8 mouse cellular contexts compared by ENCODE assay signal in genomic region chr2:127521172-127522005, GRCm38 (mm10). TPM values are rescaled to one million over a fixed set of nuclear protein-coding genes. Genes with fewer than 3 reads are reported as not detected.
DNase-seq lines count a peak whose midpoint lies in the region; ATAC-seq and TF ChIP-seq lines count a peak whose summit lies in the region.

No protein-coding gene starts in this region.

- H3K4me2 ChIP-seq in intestine, embryonic 16.5 days (ENCODE audit: low read depth, low read length) = peak overlapping the region; percentile 50
- peak overlapping the region; percentile 27 for H3K4me2 ChIP-seq in liver, embryonic 12.5 days

- no peak for TF ChIP-seq CTCF in E14TG2a.4 (conservative IDR thresholded peaks at IDR 0.05; ENCODE audit: low read length)

- peaks cover 27% of the 10 kb centered on the region for H3K27me3 ChIP-seq in E14TG2a.4 (ENCODE audit: insufficient read depth, low read length)
- peaks cover 14% of the 10 kb centered on the region; the same call in 1 of the 2 replicates for H3K27me3 ChIP-seq in forebrain, embryonic 10.5 days (ENCODE audit: poor library complexity, severe bottlenecking)
- no peaks in the 10 kb centered on the region for H3K27me3 ChIP-seq in intestine, embryonic 16.5 days (replicated peaks; ENCODE audit: control insufficient read depth, insufficient read depth, low read length)
- H3K27me3 ChIP-seq in liver, embryonic 12.5 days (replicated peaks) = peaks cover 35% of the 10 kb centered on the region

- DNase-seq in ZHBTc4 (ENCODE audit: low read depth, low spot score) = peak; percentile 28
- DNase-seq in forebrain, embryonic 10.5 days (ENCODE audit: extremely low spot score, low spot score) = peak; percentile 34
- DNase-seq in retina, postnatal 7 days (ENCODE audit: low read depth, low spot score) = peak; percentile 27
- DNase-seq in thymus, postnatal 36 days = no peak
- no peak for DNase-seq in thymus, postnatal 0 days (ENCODE audit: low spot score)

- H3K4me3 ChIP-seq in E14TG2a.4 (replicated peaks; ENCODE audit: low read length) = peak overlapping the region; percentile 75
- H3K4me3 ChIP-seq in forebrain, embryonic 10.5 days = peak overlapping the region; percentile 55
- H3K4me3 ChIP-seq in intestine, embryonic 16.5 days (ENCODE audit: low read length) = peak overlapping the region; percentile 38
- 0 out of 2 replicates have a peak overlapping the region, but pooled peaks have one; percentile 5 for H3K4me3 ChIP-seq in liver, embryonic 12.5 days

- H3K9me3 ChIP-seq in E14TG2a.4 (ENCODE audit: low read length) = no peaks in the 10 kb centered on the region
- no peaks in the 10 kb centered on the region for H3K9me3 ChIP-seq in forebrain, embryonic 10.5 days
- H3K9me3 ChIP-seq in intestine, embryonic 16.5 days (ENCODE audit: control insufficient read depth, low read length) = no peaks in the 10 kb centered on the region
- H3K9me3 ChIP-seq in liver, embryonic 12.5 days (replicated peaks) = no peaks in the 10 kb centered on the region

- no peaks in the 10 kb centered on the region for H3K36me3 ChIP-seq in E14TG2a.4 (ENCODE audit: insufficient read depth, low read length)
- H3K36me3 ChIP-seq in forebrain, embryonic 10.5 days (replicated peaks) = no peaks in the 10 kb centered on the region
- H3K36me3 ChIP-seq in intestine, embryonic 16.5 days (ENCODE audit: control insufficient read depth, insufficient read depth, low read length) = no peaks in the 10 kb centered on the region
- H3K36me3 ChIP-seq in liver, embryonic 12.5 days = no peaks in the 10 kb centered on the region

- peak; percentile 77 for ATAC-seq in intestine, embryonic 16.5 days
- no peak for ATAC-seq in liver, embryonic 12.5 days

- under 1% methylated on average over 18 of the region's 18 CpGs for WGBS in forebrain, embryonic 10.5 days
- 4% methylated on average over 18 of the region's 18 CpGs for WGBS in intestine, embryonic 16.5 days
- 6% methylated on average over 18 of the region's 18 CpGs for WGBS in liver, embryonic 12.5 days (ENCODE audit: insufficient replicate concordance)

- peaks cover 22% of the 10 kb centered on the region for H3K4me1 ChIP-seq in E14TG2a.4 (replicated peaks; ENCODE audit: low read depth, low read length)
- H3K4me1 ChIP-seq in forebrain, embryonic 10.5 days = peaks cover 59% of the 10 kb centered on the region
- peaks cover 4% of the 10 kb centered on the region; the same call in 1 of the 2 replicates for H3K4me1 ChIP-seq in intestine, embryonic 16.5 days (ENCODE audit: control insufficient read depth, insufficient read depth, low read length)
- H3K4me1 ChIP-seq in liver, embryonic 12.5 days = peaks cover 15% of the 10 kb centered on the region; the same call in 1 of the 2 replicates

- H3K9ac ChIP-seq in intestine, embryonic 16.5 days (ENCODE audit: low read depth, low read length) = peak overlapping the region; percentile 52; the same call in 1 of the 2 replicates
- no peak overlapping the region for H3K9ac ChIP-seq in liver, embryonic 12.5 days

- peak overlapping the region; percentile 83 for H3K27ac ChIP-seq in forebrain, embryonic 10.5 days
- H3K27ac ChIP-seq in intestine, embryonic 16.5 days (ENCODE audit: low read length) = no peak overlapping the region
- no peak overlapping the region for H3K27ac ChIP-seq in liver, embryonic 12.5 days

RNA-seq across cellular contexts. Expression of gene Kcnip3, which starts 0.5 kb away (rescaled TPM):
- 2.1 TPM in 2 replicates for polyA plus RNA-seq in forebrain, embryonic 10.5 days (2016; fragmentation: Nextera tagmentation; extraction: Ambion mirVana)
- 3.4 and 4.0 TPM in 2 replicates for polyA plus RNA-seq in intestine, embryonic 16.5 days (2015; fragmentation: Nextera tagmentation; extraction: Ambion mirVana)
- 0.70 and 0.72 TPM in 2 replicates for polyA plus RNA-seq in liver, embryonic 12.5 days (2016; fragmentation: Nextera tagmentation; extraction: Ambion mirVana)
- 2.2 and 2.8 TPM in 2 replicates for polyA plus RNA-seq in thymus, postnatal 0 days (2015; fragmentation: Nextera tagmentation; extraction: Ambion mirVana)

RNA-seq across cellular contexts. Expression of gene Prom2, which starts 19.9 kb away (rescaled TPM):
- polyA plus RNA-seq in forebrain, embryonic 10.5 days (2016; fragmentation: Nextera tagmentation; extraction: Ambion mirVana) = 1.0 and 1.4 TPM in 2 replicates
- polyA plus RNA-seq in intestine, embryonic 16.5 days (2015; fragmentation: Nextera tagmentation; extraction: Ambion mirVana) = 0.56 and 0.58 TPM in 2 replicates
- not detected in 2 replicates for polyA plus RNA-seq in liver, embryonic 12.5 days (2016; fragmentation: Nextera tagmentation; extraction: Ambion mirVana)
- polyA plus RNA-seq in thymus, postnatal 0 days (2015; fragmentation: Nextera tagmentation; extraction: Ambion mirVana) = 0.36 and 0.81 TPM in 2 replicates

Comparison
In these comparisons a context has a peak if more than half of its experiments do, and no peak if none do; other contexts are left out.
1. H3K4me3 ChIP-seq: peak in every context shown above with its lines; median percentile 75 in E14TG2a.4; 55 in forebrain, embryonic 10.5 days; 38 in intestine, embryonic 16.5 days; 5 in liver, embryonic 12.5 days.
2. DNase-seq: peak in ZHBTc4 (single experiment), forebrain, embryonic 10.5 days (single experiment) and retina, postnatal 7 days (single experiment); none in thymus, postnatal 36 days (0 of 2) and thymus, postnatal 0 days (single experiment).